Mouse (Mus musculus) c-Kit-positive CD71-negative TER-119-negative erythroid progenitor cells, embryonic 14.5 days (primary cell): Measurements from ENCODE around the gene Adra2b.

Experiments used
- DNase-seq: peaks from one replicate; pipeline ENCODE4 v3.0.0-alpha.2; 2013; ENCODE audit warnings: low read depth

Adra2b gene

GRCm38 (mm10) chr2:127362459-127363281 is at the start of gene Adra2b:
TSS of gene Adra2b (plus strand) at chr2:127363208.
- DNase-seq, result peak; percentile 83

- no peak for DNase-seq
Observed at GRCm38 (mm10) chr2:127313878-127314277, 49.1 kb upstream of the Adra2b start.

GRCm38 (mm10) chr2:127314467-127315154 is 48.4 kb upstream of the Adra2b start:
- DNase-seq, result no peak

GRCm38 (mm10) chr2:127315155-127315470 is 47.9 kb upstream of the Adra2b start:
- no peak for DNase-seq

- no peak for DNase-seq
Observed at GRCm38 (mm10) chr2:127316431-127316830, 46.6 kb upstream of the Adra2b start.

GRCm38 (mm10) chr2:127318136-127318535 is 44.9 kb upstream of the Adra2b start:
- no peak for DNase-seq

GRCm38 (mm10) chr2:127319071-127319470 is 43.9 kb upstream of the Adra2b start:
- no peak for DNase-seq

- no peak for DNase-seq
Observed at GRCm38 (mm10) chr2:127322671-127323285, 40.2 kb upstream of the Adra2b start.

- no peak for DNase-seq
Observed at GRCm38 (mm10) chr2:127323667-127324066, 39.3 kb upstream of the Adra2b start.

GRCm38 (mm10) chr2:127324456-127324855 is 38.6 kb upstream of the Adra2b start:
- no peak for DNase-seq

- DNase-seq, result no peak
Observed at GRCm38 (mm10) chr2:127328090-127328851, 34.7 kb upstream of the Adra2b start.

- DNase-seq, result no peak
Observed at GRCm38 (mm10) chr2:127332807-127333570, 30.0 kb upstream of the Adra2b start.

GRCm38 (mm10) chr2:127333945-127334603 is 28.9 kb upstream of the Adra2b start:
- DNase-seq, result no peak

- DNase-seq, result no peak
Observed at GRCm38 (mm10) chr2:127335078-127335541, 27.9 kb upstream of the Adra2b start.

- peak; percentile 95 for DNase-seq
Observed at GRCm38 (mm10) chr2:127335767-127336496, 27.1 kb upstream of the Adra2b start, which contains the start of gene Dusp2. TSS of gene Dusp2 (plus strand) at chr2:127336159.

- no peak for DNase-seq
Observed at GRCm38 (mm10) chr2:127336497-127336832, 26.5 kb upstream of the Adra2b start.

GRCm38 (mm10) chr2:127336885-127337284 is 26.1 kb upstream of the Adra2b start:
- DNase-seq, result no peak

- DNase-seq, result no peak
Observed at GRCm38 (mm10) chr2:127337531-127337930, 25.5 kb upstream of the Adra2b start.

GRCm38 (mm10) chr2:127338012-127338411 is 25.0 kb upstream of the Adra2b start:
- no peak for DNase-seq

- DNase-seq, result no peak
Observed at GRCm38 (mm10) chr2:127338416-127338815, 24.6 kb upstream of the Adra2b start, which contains the start of gene Astl. TSS of gene Astl (plus strand) at chr2:127338639.
